ENCODE assay signal across 17 mouse cellular contexts in the genomic region with DNA sequence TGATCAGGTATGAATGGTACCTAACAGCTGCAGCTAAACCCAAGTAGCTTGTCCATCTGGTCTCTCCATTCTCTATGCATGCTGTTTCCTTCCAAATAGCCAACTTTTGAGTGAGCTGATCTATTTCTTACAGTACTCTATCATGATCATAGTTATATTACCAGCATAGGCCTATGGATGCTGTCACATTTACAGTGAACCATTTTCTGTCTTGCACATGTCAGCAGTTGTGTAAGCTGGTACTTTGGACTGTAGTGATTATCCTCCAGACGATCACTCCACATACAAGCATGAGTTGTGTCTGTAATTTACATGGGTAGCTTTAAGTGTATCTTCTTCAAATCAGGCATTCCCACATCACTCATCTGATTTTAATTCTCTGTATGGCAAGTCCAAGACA.
"Had no signal": no experiment of that assay in that cellular context is flagged by ENCODE, and none has a peak within 500 bp of the region (broad histone marks: within the 10 kb centered on the region; RNA-seq: fewer than 3 reads in every experiment).

No protein-coding gene starts in this region.

- H3K27ac ChIP-seq: neural tube, embryonic 12.5 days; neural tube, embryonic 13.5 days; neural tube, embryonic 15.5 days; stomach, embryonic 15.5 days; stomach, postnatal 0 days had no signal

- H3K4me2 ChIP-seq: neural tube, embryonic 12.5 days; neural tube, embryonic 13.5 days; neural tube, embryonic 15.5 days; stomach, embryonic 15.5 days had no signal

- H3K4me3 ChIP-seq: neural tube, embryonic 12.5 days; neural tube, embryonic 13.5 days; neural tube, embryonic 15.5 days; stomach, embryonic 15.5 days had no signal

- H3K4me1 ChIP-seq: neural tube, embryonic 12.5 days; neural tube, embryonic 13.5 days; neural tube, embryonic 15.5 days; stomach, embryonic 15.5 days had no signal

- H3K9me3 ChIP-seq: neural tube, embryonic 12.5 days; neural tube, embryonic 13.5 days; neural tube, embryonic 15.5 days; stomach, embryonic 15.5 days had no signal

- H3K36me3 ChIP-seq: neural tube, embryonic 12.5 days; neural tube, embryonic 13.5 days; neural tube, embryonic 15.5 days; stomach, embryonic 15.5 days had no signal

- H3K9ac ChIP-seq: neural tube, embryonic 12.5 days; neural tube, embryonic 13.5 days; neural tube, embryonic 15.5 days; stomach, embryonic 15.5 days had no signal

- H3K27me3 ChIP-seq: neural tube, embryonic 12.5 days; neural tube, embryonic 13.5 days; neural tube, embryonic 15.5 days; stomach, embryonic 15.5 days had no signal

- DNase-seq: retina, postnatal 1 day; right cerebral cortex, adult 18-20 months; right cerebral cortex, postnatal 14 days; right cerebral cortex, postnatal 25 days; right cerebral cortex, postnatal 4 days; spleen, adult 18-20 months; thymus, adult 18-20 months; thymus, adult 2 months; thymus, postnatal 14 days; thymus, postnatal 25 days; thymus, postnatal 36 days; thymus, postnatal 4 days had no signal
